Mouse (Mus musculus) forebrain, embryonic 15.5 days (tissue): ENCODE measurements at regions not wholly inside any gene's neighbourhood (a gene's known extent, or its start where the extent isn't known, plus 50 kb on each side); places are given as distances from the start of the nearest gene placed in this dataset.

Experiments used
- ATAC-seq: fragments of 200-750 bp; cut with Nextera tagmentation; replicated peaks from 2 replicates; pipeline ENCODE4 v1.8.0; 2017; ENCODE audit warnings: mild to moderate bottlenecking, moderate TSS enrichment, moderate library complexity
- H3K27ac ChIP-seq: fragments of 300-500 bp; sonication (generic); replicated peaks from 2 replicates; pipeline ENCODE4 v1.5.1; 2015; ENCODE audit warnings: mild to moderate bottlenecking, inconsistent platforms
- H3K27me3 ChIP-seq: fragments of 300-500 bp; sonication (generic); 2 replicates; pipeline ENCODE4 v1.6.1; 2015; ENCODE audit warnings: inconsistent platforms
- H3K36me3 ChIP-seq: fragments of 300-500 bp; sonication (generic); 2 replicates; pipeline ENCODE4 v1.6.1; 2015; ENCODE audit warnings: mild to moderate bottlenecking, inconsistent platforms
- H3K4me1 ChIP-seq: fragments of 300-500 bp; sonication (generic); 2 replicates; pipeline ENCODE4 v1.6.1; 2015; ENCODE audit warnings: inconsistent platforms
- H3K4me2 ChIP-seq: fragments of 300-500 bp; sonication (generic); replicated peaks from 2 replicates; pipeline ENCODE4 v1.6.1; 2015; ENCODE audit warnings: mild to moderate bottlenecking, inconsistent platforms
- H3K4me3 ChIP-seq: fragments of 300-500 bp; sonication (generic); 2 replicates; pipeline ENCODE4 v1.5.1; 2015; ENCODE audit warnings: mild to moderate bottlenecking, inconsistent platforms
- H3K9ac ChIP-seq: fragments of 300-500 bp; sonication (generic); replicated peaks from 2 replicates; pipeline ENCODE4 v1.6.1; 2015; ENCODE audit warnings: mild to moderate bottlenecking, inconsistent platforms
- H3K9me3 ChIP-seq: fragments of 300-500 bp; sonication (generic); 2 replicates; pipeline ENCODE4 v1.6.1; 2016; ENCODE audit warnings: inconsistent platforms
- WGBS: fragments of 180-500 bp; shearing (Covaris S2); methylation state at CpG from one replicate; pipeline ENCODE4 v1.1.7; 2015; ENCODE audit warnings: mixed read lengths; 5-methylcytosine and 5-hydroxymethylcytosine counted together

GRCm38 (mm10) chr2:113959025-113959767, 54.2 kb downstream of the Gjd2 start:
- WGBS: 50% methylated on average over 6 of the region's 6 CpGs
- no peak overlapping the region for H3K4me2 ChIP-seq
- H3K4me3 ChIP-seq: no peak overlapping the region
- H3K27ac ChIP-seq: no peak overlapping the region
- no peaks in the 10 kb centered on the region for H3K27me3 ChIP-seq
- H3K36me3 ChIP-seq: no peaks in the 10 kb centered on the region
- H3K4me1 ChIP-seq: no peaks in the 10 kb centered on the region
- 0 out of 2 replicates have a peak, but pooled peaks have one; percentile 26 for ATAC-seq
- H3K9me3 ChIP-seq: no peaks in the 10 kb centered on the region
- H3K9ac ChIP-seq: no peak overlapping the region

GRCm38 (mm10) chr2:113952480-113952879, 60.9 kb downstream of the Gjd2 start:
- Histone ChIP-seq H3K4me1 (no peaks in the 10 kb centered on the region), H3K4me2 (no peak overlapping the region), H3K4me3 (no peak overlapping the region), H3K27ac (no peak overlapping the region), H3K9me3 (no peaks in the 10 kb centered on the region), H3K27me3 (no peaks in the 10 kb centered on the region), H3K36me3 (no peaks in the 10 kb centered on the region), H3K9ac (no peak overlapping the region)
- ATAC-seq: no peak

GRCm38 (mm10) chr2:113949296-113949990, 64.0 kb downstream of the Gjd2 start:
- H3K9me3 ChIP-seq: no peaks in the 10 kb centered on the region
- no peak for ATAC-seq
- H3K9ac ChIP-seq: no peak overlapping the region
- H3K4me1 ChIP-seq: no peaks in the 10 kb centered on the region
- H3K27me3 ChIP-seq: no peaks in the 10 kb centered on the region
- no peak overlapping the region for H3K4me3 ChIP-seq
- 55% methylated on average over 2 of the region's 2 CpGs for WGBS
- no peaks in the 10 kb centered on the region for H3K36me3 ChIP-seq
- H3K27ac ChIP-seq: no peak overlapping the region
- H3K4me2 ChIP-seq: no peak overlapping the region

- no peak for ATAC-seq
- 95% methylated on average over 4 of the region's 4 CpGs for WGBS
- H3K36me3 ChIP-seq: no peaks in the 10 kb centered on the region
These were observed 81.7 kb downstream of the Gjd2 start for GRCm38 (mm10) chr2:113931689-113932088.

GRCm38 (mm10) chr2:113930948-113931347, 82.5 kb downstream of the Gjd2 start:
- Histone ChIP-seq H3K36me3 (no peaks in the 10 kb centered on the region), H3K27me3 (no peaks in the 10 kb centered on the region), H3K9ac (no peak overlapping the region), H3K4me1 (no peaks in the 10 kb centered on the region), H3K4me3 (no peak overlapping the region), H3K4me2 (no peak overlapping the region), H3K9me3 (no peaks in the 10 kb centered on the region), H3K27ac (no peak overlapping the region)
- ATAC-seq: no peak
- 82% methylated on average over 1 of the region's 1 CpGs for WGBS

More at GRCm38 (mm10) chr2:113931689-113932088, 81.7 kb downstream of the Gjd2 start:
- H3K27me3 ChIP-seq: no peaks in the 10 kb centered on the region
- no peak overlapping the region for H3K9ac ChIP-seq
- no peak overlapping the region for H3K4me3 ChIP-seq
- H3K9me3 ChIP-seq: no peaks in the 10 kb centered on the region
- no peak overlapping the region for H3K27ac ChIP-seq
- H3K4me1 ChIP-seq: no peaks in the 10 kb centered on the region
- H3K4me2 ChIP-seq: no peak overlapping the region

GRCm38 (mm10) chr2:113929650-113930049, 81.2 kb upstream of the Arhgap11a start:
- Histone ChIP-seq H3K4me1 (no peaks in the 10 kb centered on the region), H3K36me3 (no peaks in the 10 kb centered on the region), H3K4me3 (no peak overlapping the region), H3K27ac (no peak overlapping the region), H3K27me3 (no peaks in the 10 kb centered on the region), H3K9ac (no peak overlapping the region), H3K4me2 (no peak overlapping the region), H3K9me3 (no peaks in the 10 kb centered on the region)
- 94% methylated on average over 1 of the region's 1 CpGs for whole genome bisulfite sequencing
- no peak for ATAC-seq

- WGBS: 68% methylated on average over 2 of the region's 2 CpGs
- no peak overlapping the region for H3K27ac ChIP-seq
- no peak overlapping the region for H3K4me2 ChIP-seq
- ATAC-seq: no peak
- no peaks in the 10 kb centered on the region for H3K4me1 ChIP-seq
- no peak overlapping the region for H3K4me3 ChIP-seq
- no peak overlapping the region for H3K9ac ChIP-seq
- H3K9me3 ChIP-seq: no peaks in the 10 kb centered on the region
- H3K27me3 ChIP-seq: no peaks in the 10 kb centered on the region
- no peaks in the 10 kb centered on the region for H3K36me3 ChIP-seq
These were observed 75.7 kb upstream of the Arhgap11a start for GRCm38 (mm10) chr2:113924138-113924537.

GRCm38 (mm10) chr2:113918913-113919312, 70.5 kb upstream of the Arhgap11a start:
- 92% methylated on average over 2 of the region's 2 CpGs for WGBS

GRCm38 (mm10) chr2:113914248-113914647, 65.8 kb upstream of the Arhgap11a start:
- no peak overlapping the region for H3K27ac ChIP-seq
- no peaks in the 10 kb centered on the region for H3K9me3 ChIP-seq
- no peak overlapping the region for H3K4me3 ChIP-seq
- no peaks in the 10 kb centered on the region for H3K36me3 ChIP-seq
- H3K9ac ChIP-seq: no peak overlapping the region
- ATAC-seq: no peak
- H3K4me1 ChIP-seq: no peaks in the 10 kb centered on the region
- WGBS: 95% methylated on average over 2 of the region's 2 CpGs
- no peak overlapping the region for H3K4me2 ChIP-seq
- H3K27me3 ChIP-seq: no peaks in the 10 kb centered on the region

More at GRCm38 (mm10) chr2:113918913-113919312, 70.5 kb upstream of the Arhgap11a start:
- Histone ChIP-seq H3K27me3 (no peaks in the 10 kb centered on the region), H3K9me3 (no peaks in the 10 kb centered on the region), H3K27ac (no peak overlapping the region), H3K9ac (no peak overlapping the region), H3K36me3 (no peaks in the 10 kb centered on the region), H3K4me2 (no peak overlapping the region), H3K4me1 (no peaks in the 10 kb centered on the region), H3K4me3 (no peak overlapping the region)
- ATAC-seq: no peak

GRCm38 (mm10) chr2:113911188-113911587, 62.7 kb upstream of the Arhgap11a start:
- no peak for ATAC-seq
- H3K9me3 ChIP-seq: no peaks in the 10 kb centered on the region
- H3K36me3 ChIP-seq: no peaks in the 10 kb centered on the region
- no peak overlapping the region for H3K4me2 ChIP-seq
- H3K27me3 ChIP-seq: no peaks in the 10 kb centered on the region
- H3K27ac ChIP-seq: no peak overlapping the region
- 73% methylated on average over 3 of the region's 3 CpGs for WGBS
- H3K4me3 ChIP-seq: no peak overlapping the region
- H3K9ac ChIP-seq: no peak overlapping the region
- H3K4me1 ChIP-seq: no peaks in the 10 kb centered on the region

- 80% methylated on average over 4 of the region's 4 CpGs for WGBS
- no peaks in the 10 kb centered on the region for H3K4me1 ChIP-seq
- H3K9me3 ChIP-seq: no peaks in the 10 kb centered on the region
- no peak overlapping the region for H3K27ac ChIP-seq
- H3K36me3 ChIP-seq: no peaks in the 10 kb centered on the region
- no peak overlapping the region for H3K9ac ChIP-seq
- no peak overlapping the region for H3K4me3 ChIP-seq
- H3K4me2 ChIP-seq: no peak overlapping the region
- H3K27me3 ChIP-seq: no peaks in the 10 kb centered on the region
- ATAC-seq: no peak
These were observed 61.0 kb upstream of the Arhgap11a start for GRCm38 (mm10) chr2:113909502-113909901.

GRCm38 (mm10) chr2:113908636-113909035, 60.2 kb upstream of the Arhgap11a start:
- no peak overlapping the region for H3K27ac ChIP-seq
- H3K4me3 ChIP-seq: no peak overlapping the region
- H3K4me1 ChIP-seq: no peaks in the 10 kb centered on the region
- no peak overlapping the region for H3K9ac ChIP-seq
- no peaks in the 10 kb centered on the region for H3K27me3 ChIP-seq
- H3K9me3 ChIP-seq: no peaks in the 10 kb centered on the region
- ATAC-seq: no peak
- 77% methylated on average over 4 of the region's 4 CpGs for WGBS
- H3K36me3 ChIP-seq: no peaks in the 10 kb centered on the region
- H3K4me2 ChIP-seq: no peak overlapping the region
